Mouse (Mus musculus): Measurements from ENCODE around the gene Ubxn10. TPM values are rescaled to one million over a fixed set of nuclear protein-coding genes. Genes with fewer than 3 reads are reported as not detected.

Gene Ubxn10
- polyA plus RNA-seq, 1 experiment from 2014 or later, result 3.1 TPM

GRCm38 (mm10) chr4:138710633-138711032 is 26.3 kb downstream of the Ubxn10 start:
- 84% methylated on average over 11 of the region's 11 CpGs for WGBS
- ATAC-seq, result no peak
- no peak overlapping the region for H3K4me2 ChIP-seq (replicated peaks)

GRCm38 (mm10) chr4:138709944-138710343 is 27.0 kb downstream of the Ubxn10 start:
- Histone ChIP-seq H3K4me3 (replicated peaks) (no peak overlapping the region), H3K9ac (replicated peaks) (no peak overlapping the region), H3K27ac (peak overlapping the region; percentile 35; the same call in 1 of the 2 replicates), H3K27me3 (0 out of 2 replicates have a peak, but pooled peaks cover 4% of the 10 kb centered on the region), H3K9me3 (no peaks in the 10 kb centered on the region), H3K4me2 (replicated peaks) (no peak overlapping the region), H3K36me3 (no peaks in the 10 kb centered on the region), H3K4me1 (replicated peaks) (0 out of 2 replicates have a peak, but pooled peaks cover 6% of the 10 kb centered on the region)
- no peak for ATAC-seq
- WGBS, result 69% methylated on average over 7 of the region's 7 CpGs

More at GRCm38 (mm10) chr4:138710633-138711032, 26.3 kb downstream of the Ubxn10 start:
- Histone ChIP-seq H3K27ac (peak overlapping the region; percentile 32; the same call in 1 of the 2 replicates), H3K9ac (replicated peaks) (no peak overlapping the region), H3K9me3 (no peaks in the 10 kb centered on the region), H3K4me3 (replicated peaks) (no peak overlapping the region), H3K4me1 (replicated peaks) (0 out of 2 replicates have a peak, but pooled peaks cover 6% of the 10 kb centered on the region), H3K36me3 (no peaks in the 10 kb centered on the region), H3K27me3 (0 out of 2 replicates have a peak, but pooled peaks cover 4% of the 10 kb centered on the region)

GRCm38 (mm10) chr4:138709246-138709645 is 27.7 kb downstream of the Ubxn10 start:
- no peak overlapping the region for H3K9ac ChIP-seq (replicated peaks)
- H3K9me3 ChIP-seq, result no peaks in the 10 kb centered on the region
- H3K4me3 ChIP-seq (replicated peaks), result no peak overlapping the region
- no peak overlapping the region for H3K4me2 ChIP-seq (replicated peaks)
- H3K27me3 ChIP-seq, result 0 out of 2 replicates have a peak, but pooled peaks cover 4% of the 10 kb centered on the region
- no peak overlapping the region for H3K27ac ChIP-seq
- H3K36me3 ChIP-seq, result no peaks in the 10 kb centered on the region
- no peak for ATAC-seq
- 0 out of 2 replicates have a peak, but pooled peaks cover 6% of the 10 kb centered on the region for H3K4me1 ChIP-seq (replicated peaks)
- 88% methylated on average over 11 of the region's 11 CpGs for WGBS

- ATAC-seq, result 0 out of 2 replicates have a peak, but pooled peaks have one; percentile 34
- Histone ChIP-seq H3K36me3 (no peaks in the 10 kb centered on the region), H3K27ac (no peak overlapping the region), H3K9me3 (no peaks in the 10 kb centered on the region), H3K4me1 (replicated peaks) (0 out of 2 replicates have a peak, but pooled peaks cover 6% of the 10 kb centered on the region), H3K4me3 (replicated peaks) (no peak overlapping the region), H3K27me3 (0 out of 2 replicates have a peak, but pooled peaks cover 4% of the 10 kb centered on the region), H3K4me2 (replicated peaks) (no peak overlapping the region), H3K9ac (replicated peaks) (no peak overlapping the region)
- WGBS, result 13% methylated on average over 7 of the region's 7 CpGs
These were observed 28.3 kb downstream of the Ubxn10 start for GRCm38 (mm10) chr4:138708636-138709035.

- 96% methylated on average over 8 of the region's 8 CpGs for WGBS
These were observed 30.3 kb downstream of the Ubxn10 start for GRCm38 (mm10) chr4:138706620-138707019.

GRCm38 (mm10) chr4:138704169-138704568 is 32.8 kb downstream of the Ubxn10 start:
- no peak overlapping the region for H3K9ac ChIP-seq (replicated peaks)
- no peaks in the 10 kb centered on the region for H3K9me3 ChIP-seq
- H3K4me3 ChIP-seq (replicated peaks), result no peak overlapping the region
- no peak for ATAC-seq
- H3K27ac ChIP-seq, result no peak overlapping the region
- no peaks in the 10 kb centered on the region for H3K4me1 ChIP-seq (replicated peaks)
- peaks cover 8% of the 10 kb centered on the region; the same call in 1 of the 2 replicates for H3K27me3 ChIP-seq
- WGBS, result 89% methylated on average over 4 of the region's 4 CpGs
- no peak overlapping the region for H3K4me2 ChIP-seq (replicated peaks)
- no peaks in the 10 kb centered on the region for H3K36me3 ChIP-seq

More at GRCm38 (mm10) chr4:138706620-138707019, 30.3 kb downstream of the Ubxn10 start:
- H3K9ac ChIP-seq (replicated peaks), result no peak overlapping the region
- 0 out of 2 replicates have a peak, but pooled peaks cover 6% of the 10 kb centered on the region for H3K4me1 ChIP-seq (replicated peaks)
- H3K4me2 ChIP-seq (replicated peaks), result no peak overlapping the region
- H3K36me3 ChIP-seq, result no peaks in the 10 kb centered on the region
- no peak for ATAC-seq
- H3K4me3 ChIP-seq (replicated peaks), result no peak overlapping the region
- no peaks in the 10 kb centered on the region for H3K9me3 ChIP-seq
- H3K27ac ChIP-seq, result no peak overlapping the region
- H3K27me3 ChIP-seq, result peaks cover 8% of the 10 kb centered on the region; the same call in 1 of the 2 replicates

GRCm38 (mm10) chr4:138703591-138703990 is 33.4 kb downstream of the Ubxn10 start:
- Histone ChIP-seq H3K4me3 (replicated peaks) (no peak overlapping the region), H3K9ac (replicated peaks) (no peak overlapping the region), H3K36me3 (no peaks in the 10 kb centered on the region), H3K4me1 (replicated peaks) (no peaks in the 10 kb centered on the region), H3K4me2 (replicated peaks) (no peak overlapping the region), H3K27ac (no peak overlapping the region), H3K27me3 (peaks cover 8% of the 10 kb centered on the region; the same call in 1 of the 2 replicates), H3K9me3 (no peaks in the 10 kb centered on the region)
- WGBS, result 74% methylated on average over 7 of the region's 7 CpGs
- no peak for ATAC-seq

- 77% methylated on average over 8 of the region's 8 CpGs for WGBS
- H3K4me2 ChIP-seq (replicated peaks), result no peak overlapping the region
These were observed 34.4 kb downstream of the Ubxn10 start for GRCm38 (mm10) chr4:138702528-138702927.

GRCm38 (mm10) chr4:138702031-138702430 is 34.9 kb downstream of the Ubxn10 start:
- H3K27ac ChIP-seq, result no peak overlapping the region
- no peaks in the 10 kb centered on the region for H3K36me3 ChIP-seq
- H3K27me3 ChIP-seq, result peaks cover 8% of the 10 kb centered on the region; the same call in 1 of the 2 replicates
- H3K4me1 ChIP-seq (replicated peaks), result peaks cover 2% of the 10 kb centered on the region; the same call in 1 of the 2 replicates
- no peak for ATAC-seq
- H3K4me2 ChIP-seq (replicated peaks), result no peak overlapping the region
- no peaks in the 10 kb centered on the region for H3K9me3 ChIP-seq
- no peak overlapping the region for H3K4me3 ChIP-seq (replicated peaks)
- 79% methylated on average over 2 of the region's 2 CpGs for WGBS
- no peak overlapping the region for H3K9ac ChIP-seq (replicated peaks)

More at GRCm38 (mm10) chr4:138702528-138702927, 34.4 kb downstream of the Ubxn10 start:
- Histone ChIP-seq H3K27ac (no peak overlapping the region), H3K4me1 (replicated peaks) (no peaks in the 10 kb centered on the region), H3K9me3 (no peaks in the 10 kb centered on the region), H3K4me3 (replicated peaks) (no peak overlapping the region), H3K36me3 (no peaks in the 10 kb centered on the region), H3K27me3 (peaks cover 8% of the 10 kb centered on the region; the same call in 1 of the 2 replicates), H3K9ac (replicated peaks) (no peak overlapping the region)
- ATAC-seq, result no peak

- Histone ChIP-seq H3K4me1 (replicated peaks) (peaks cover 9% of the 10 kb centered on the region; the same call in 1 of the 2 replicates), H3K36me3 (no peaks in the 10 kb centered on the region), H3K9me3 (no peaks in the 10 kb centered on the region), H3K27ac (no peak overlapping the region), H3K4me2 (replicated peaks) (no peak overlapping the region), H3K9ac (replicated peaks) (no peak overlapping the region), H3K4me3 (replicated peaks) (no peak overlapping the region), H3K27me3 (peaks cover 8% of the 10 kb centered on the region)
- 75% methylated on average over 8 of the region's 8 CpGs for WGBS
- ATAC-seq, result no peak
These were observed 35.9 kb downstream of the Ubxn10 start for GRCm38 (mm10) chr4:138701111-138701510.

GRCm38 (mm10) chr4:138700184-138700982 is 36.6 kb downstream of the Ubxn10 start:
- Histone ChIP-seq H3K9me3 (no peaks in the 10 kb centered on the region), H3K4me3 (replicated peaks) (no peak overlapping the region), H3K27ac (no peak overlapping the region), H3K4me1 (replicated peaks) (peaks cover 11% of the 10 kb centered on the region; the same call in 1 of the 2 replicates), H3K36me3 (no peaks in the 10 kb centered on the region), H3K4me2 (replicated peaks) (no peak overlapping the region), H3K9ac (replicated peaks) (no peak overlapping the region), H3K27me3 (peaks cover 10% of the 10 kb centered on the region)
- WGBS, result 25% methylated on average over 15 of the region's 15 CpGs
- peak; percentile 76; the same call in 1 of the 2 replicates for ATAC-seq

- Histone ChIP-seq H3K4me2 (replicated peaks) (no peak overlapping the region), H3K36me3 (no peaks in the 10 kb centered on the region), H3K4me1 (replicated peaks) (peaks cover 26% of the 10 kb centered on the region), H3K9ac (replicated peaks) (no peak overlapping the region), H3K27ac (no peak overlapping the region), H3K4me3 (replicated peaks) (no peak overlapping the region), H3K9me3 (no peaks in the 10 kb centered on the region), H3K27me3 (peaks cover 10% of the 10 kb centered on the region)
- 75% methylated on average over 2 of the region's 2 CpGs for WGBS
- no peak for ATAC-seq
These were observed 38.7 kb downstream of the Ubxn10 start for GRCm38 (mm10) chr4:138698296-138698695.
